Mouse (Mus musculus): ENCODE measurements at regions not wholly inside any gene's neighbourhood (a gene's known extent, or its start where the extent isn't known, plus 50 kb on each side); places are given as distances from the start of the nearest gene placed in this dataset.

DNA sequence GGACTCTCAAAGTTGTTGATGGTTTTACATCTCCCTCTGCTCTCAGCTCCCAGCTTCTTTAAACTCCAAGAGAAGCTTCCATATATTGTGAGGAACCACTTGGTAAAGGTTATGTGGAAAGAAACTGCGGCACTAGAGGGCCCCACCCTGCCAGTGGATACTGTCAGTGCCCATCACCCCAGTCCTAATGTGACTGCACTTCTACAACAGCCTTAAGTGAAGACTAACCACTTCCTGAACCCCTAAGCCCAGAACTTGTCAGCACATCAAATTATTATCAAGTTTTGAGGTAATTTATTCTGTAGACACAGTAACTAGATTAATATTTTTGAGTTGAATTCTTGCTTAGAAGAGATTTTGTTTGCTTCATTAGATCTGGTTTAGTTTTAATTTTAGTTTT lies 182.3 kb upstream of the L3mbtl3 start:
- Histone ChIP-seq H3K27ac (replicated peaks; ENCODE audit: low read depth, low read length) (no peak overlapping the region), H3K4me1 (ENCODE audit: control insufficient read depth, insufficient read depth, low read length) (peaks cover 13% of the 10 kb centered on the region), H3K36me3 (ENCODE audit: control insufficient read depth, insufficient read depth, low read length) (no peaks in the 10 kb centered on the region), H3K4me3 (replicated peaks; ENCODE audit: low read length) (no peak overlapping the region), H3K4me2 (replicated peaks; ENCODE audit: low read depth, low read length, severe bottlenecking) (no peak overlapping the region), H3K9ac (ENCODE audit: low read depth, low read length, severe bottlenecking) (no peak overlapping the region), H3K27me3 (ENCODE audit: control insufficient read depth, insufficient read depth, low read length) (no peaks in the 10 kb centered on the region), H3K9me3 (ENCODE audit: control insufficient read depth, low read length) (no peaks in the 10 kb centered on the region)
- DNase-seq (ENCODE audit: low spot score) = no peak
- 50% methylated on average over 1 of the region's 1 CpGs for WGBS
- no peak for TF ChIP-seq POLR2A (IDR thresholded peaks at IDR 0.05; ENCODE audit: borderline replicate concordance, extremely low read depth, insufficient read depth, insufficient read length)
- ATAC-seq (ENCODE audit: low FRiP score, low read depth) = no peak

DNA sequence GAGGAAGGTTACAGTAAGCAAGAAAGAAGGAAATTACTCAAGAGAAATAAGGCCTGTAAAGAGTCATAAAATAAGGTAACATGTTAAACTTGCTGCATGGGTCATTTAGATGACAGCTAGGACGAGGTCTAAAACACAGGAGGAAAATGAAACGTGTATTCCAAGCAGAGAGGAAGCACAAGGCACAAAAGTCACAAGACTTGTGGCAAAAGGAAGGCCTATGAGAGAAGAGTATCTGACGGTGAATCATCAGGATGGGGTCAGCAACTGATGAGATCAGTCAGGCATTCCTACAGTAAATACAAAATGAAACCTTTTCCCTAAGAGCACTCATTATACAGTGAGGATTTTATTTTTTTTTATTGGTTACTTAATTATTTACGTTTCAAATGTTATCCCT lies 183.6 kb upstream of the L3mbtl3 start:
- TF ChIP-seq POLR2A (IDR thresholded peaks at IDR 0.05; ENCODE audit: borderline replicate concordance, extremely low read depth, insufficient read depth, insufficient read length) = no peak
- no peak for DNase-seq (ENCODE audit: low spot score)
- Histone ChIP-seq H3K4me1 (ENCODE audit: control insufficient read depth, insufficient read depth, low read length) (peaks cover 19% of the 10 kb centered on the region), H3K27ac (replicated peaks; ENCODE audit: low read depth, low read length) (no peak overlapping the region), H3K4me3 (replicated peaks; ENCODE audit: low read length) (no peak overlapping the region), H3K9ac (ENCODE audit: low read depth, low read length, severe bottlenecking) (no peak overlapping the region), H3K9me3 (ENCODE audit: control insufficient read depth, low read length) (no peaks in the 10 kb centered on the region), H3K4me2 (replicated peaks; ENCODE audit: low read depth, low read length, severe bottlenecking) (no peak overlapping the region), H3K36me3 (ENCODE audit: control insufficient read depth, insufficient read depth, low read length) (no peaks in the 10 kb centered on the region), H3K27me3 (ENCODE audit: control insufficient read depth, insufficient read depth, low read length) (no peaks in the 10 kb centered on the region)
- 75% methylated on average over 4 of the region's 4 CpGs for WGBS
- no peak for ATAC-seq (ENCODE audit: low FRiP score, low read depth)

- DNase-seq (ENCODE audit: low spot score) (peak; percentile 75), ATAC-seq (ENCODE audit: low FRiP score, low read depth) (peak; percentile 51; the same call in 1 of the 2 replicates)
- no peaks in the 10 kb centered on the region for H3K27me3 ChIP-seq (ENCODE audit: control insufficient read depth, insufficient read depth, low read length)
- no peaks in the 10 kb centered on the region for H3K36me3 ChIP-seq (ENCODE audit: control insufficient read depth, insufficient read depth, low read length)
- H3K4me2 ChIP-seq (replicated peaks; ENCODE audit: low read depth, low read length, severe bottlenecking) = no peak overlapping the region
- no peak overlapping the region for H3K4me3 ChIP-seq (replicated peaks; ENCODE audit: low read length)
- no peaks in the 10 kb centered on the region for H3K9me3 ChIP-seq (ENCODE audit: control insufficient read depth, low read length)
- 41% methylated on average over 4 of the region's 4 CpGs for WGBS
- TF ChIP-seq POLR2A (IDR thresholded peaks at IDR 0.05; ENCODE audit: borderline replicate concordance, extremely low read depth, insufficient read depth, insufficient read length) = no peak
- H3K27ac ChIP-seq (replicated peaks; ENCODE audit: low read depth, low read length) = no peak overlapping the region
- peaks cover 22% of the 10 kb centered on the region for H3K4me1 ChIP-seq (ENCODE audit: control insufficient read depth, insufficient read depth, low read length)
- no peak overlapping the region for H3K9ac ChIP-seq (ENCODE audit: low read depth, low read length, severe bottlenecking)
Observed at GRCm38 (mm10) chr10:26560456-26560855, 184.7 kb upstream of the L3mbtl3 start.

DNA sequence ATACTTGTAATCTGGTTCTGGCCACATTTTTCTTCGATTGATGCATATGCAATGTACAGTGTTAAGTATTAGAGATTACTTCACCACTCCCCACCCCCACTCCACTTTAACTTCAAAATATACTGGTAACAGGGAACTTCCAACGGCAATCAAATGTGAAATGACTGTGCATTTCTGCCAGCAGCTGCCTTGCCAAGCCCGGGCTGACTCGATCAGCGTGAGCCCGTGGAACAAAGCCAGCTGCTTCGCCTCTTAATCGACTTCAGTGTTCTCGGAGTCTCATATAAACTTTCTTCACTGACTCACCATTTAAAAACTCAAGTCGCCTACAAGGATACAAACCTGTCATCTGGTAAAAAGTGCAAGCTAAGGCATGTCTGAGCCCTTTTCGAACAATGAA lies 188.7 kb upstream of the L3mbtl3 start:
- Histone ChIP-seq H3K4me1 (ENCODE audit: control insufficient read depth, insufficient read depth, low read length) (peaks cover 22% of the 10 kb centered on the region), H3K36me3 (ENCODE audit: control insufficient read depth, insufficient read depth, low read length) (no peaks in the 10 kb centered on the region), H3K27me3 (ENCODE audit: control insufficient read depth, insufficient read depth, low read length) (no peaks in the 10 kb centered on the region), H3K9me3 (ENCODE audit: control insufficient read depth, low read length) (no peaks in the 10 kb centered on the region), H3K27ac (replicated peaks; ENCODE audit: low read depth, low read length) (no peak overlapping the region; the same call in 1 of the 2 replicates), H3K4me2 (replicated peaks; ENCODE audit: low read depth, low read length, severe bottlenecking) (peak overlapping the region; percentile 29; the same call in 1 of the 2 replicates), H3K9ac (ENCODE audit: low read depth, low read length, severe bottlenecking) (0 out of 2 replicates have a peak overlapping the region, but pooled peaks have one; percentile 28), H3K4me3 (replicated peaks; ENCODE audit: low read length) (no peak overlapping the region; the same call in 1 of the 2 replicates)
- peak; percentile 93 for DNase-seq (ENCODE audit: low spot score)
- TF ChIP-seq POLR2A (IDR thresholded peaks at IDR 0.05; ENCODE audit: borderline replicate concordance, extremely low read depth, insufficient read depth, insufficient read length) = no peak
- 10% methylated on average over 11 of the region's 11 CpGs for WGBS
- ATAC-seq (ENCODE audit: low FRiP score, low read depth) = peak; percentile 71

GRCm38 (mm10) chr10:26567613-26568012 lies 185.6 kb upstream of the Arhgap18 start:
- peaks cover 17% of the 10 kb centered on the region for H3K4me1 ChIP-seq (ENCODE audit: control insufficient read depth, insufficient read depth, low read length)
- DNase-seq (ENCODE audit: low spot score) = no peak
- ATAC-seq (ENCODE audit: low FRiP score, low read depth) = no peak

GRCm38 (mm10) chr10:26570468-26570867 lies 182.8 kb upstream of the Arhgap18 start:
- H3K4me1 ChIP-seq (ENCODE audit: control insufficient read depth, insufficient read depth, low read length) = 0 out of 2 replicates have a peak, but pooled peaks cover 2% of the 10 kb centered on the region
- no peak overlapping the region for H3K9ac ChIP-seq (ENCODE audit: low read depth, low read length, severe bottlenecking)
- H3K9me3 ChIP-seq (ENCODE audit: control insufficient read depth, low read length) = no peaks in the 10 kb centered on the region
- H3K27ac ChIP-seq (replicated peaks; ENCODE audit: low read depth, low read length) = no peak overlapping the region
- no peak overlapping the region for H3K4me3 ChIP-seq (replicated peaks; ENCODE audit: low read length)
- WGBS = 67% methylated on average over 5 of the region's 5 CpGs
- H3K4me2 ChIP-seq (replicated peaks; ENCODE audit: low read depth, low read length, severe bottlenecking) = no peak overlapping the region
- TF ChIP-seq POLR2A (IDR thresholded peaks at IDR 0.05; ENCODE audit: borderline replicate concordance, extremely low read depth, insufficient read depth, insufficient read length) = no peak
- H3K36me3 ChIP-seq (ENCODE audit: control insufficient read depth, insufficient read depth, low read length) = no peaks in the 10 kb centered on the region
- DNase-seq (ENCODE audit: low spot score) (no peak), ATAC-seq (ENCODE audit: low FRiP score, low read depth) (no peak)
- no peaks in the 10 kb centered on the region for H3K27me3 ChIP-seq (ENCODE audit: control insufficient read depth, insufficient read depth, low read length)

More at GRCm38 (mm10) chr10:26567613-26568012, 185.6 kb upstream of the Arhgap18 start:
- Histone ChIP-seq H3K36me3 (ENCODE audit: control insufficient read depth, insufficient read depth, low read length) (no peaks in the 10 kb centered on the region), H3K9me3 (ENCODE audit: control insufficient read depth, low read length) (no peaks in the 10 kb centered on the region), H3K9ac (ENCODE audit: low read depth, low read length, severe bottlenecking) (no peak overlapping the region), H3K27me3 (ENCODE audit: control insufficient read depth, insufficient read depth, low read length) (no peaks in the 10 kb centered on the region), H3K4me3 (replicated peaks; ENCODE audit: low read length) (no peak overlapping the region), H3K27ac (replicated peaks; ENCODE audit: low read depth, low read length) (no peak overlapping the region), H3K4me2 (replicated peaks; ENCODE audit: low read depth, low read length, severe bottlenecking) (no peak overlapping the region)
- 58% methylated on average over 4 of the region's 4 CpGs for WGBS
- TF ChIP-seq POLR2A (IDR thresholded peaks at IDR 0.05; ENCODE audit: borderline replicate concordance, extremely low read depth, insufficient read depth, insufficient read length) = no peak
